Mouse (Mus musculus) embryonic stem cell, embryonic (primary cell): ENCODE measurements at regions not wholly inside any gene's neighbourhood (a gene's known extent, or its start where the extent isn't known, plus 50 kb on each side); places are given as distances from the start of the nearest gene placed in this dataset.
"Not testable (repeated sequence)": the region's sequence is repeated elsewhere in the genome, so short reads cannot be mapped to it uniquely, and the experiment has no call there.

Source experiments
- CTCF ChIA-PET, 4 experiments: fragments of 300-600 bp in 2 of 4; fragments of 350-600 bp in 2 of 4; sonication (Branson Sonifier 250); formaldehyde crosslinking; loops; one replicate each; lab custom pipeline; 2022; ENCODE audit warnings: inconsistent platforms in 2 of 4; lab: Charles Lee
- POLR2A ChIA-PET, 4 experiments: fragments of 300-600 bp in 2 of 4; fragments of 350-600 bp in 2 of 4; sonication (Branson Sonifier 250); formaldehyde crosslinking; loops; one replicate each; lab custom pipeline; 2022; ENCODE audit warnings: antibody characterized with exemption in 4 of 4, inconsistent platforms in 1 of 4; lab: Charles Lee

DNA sequence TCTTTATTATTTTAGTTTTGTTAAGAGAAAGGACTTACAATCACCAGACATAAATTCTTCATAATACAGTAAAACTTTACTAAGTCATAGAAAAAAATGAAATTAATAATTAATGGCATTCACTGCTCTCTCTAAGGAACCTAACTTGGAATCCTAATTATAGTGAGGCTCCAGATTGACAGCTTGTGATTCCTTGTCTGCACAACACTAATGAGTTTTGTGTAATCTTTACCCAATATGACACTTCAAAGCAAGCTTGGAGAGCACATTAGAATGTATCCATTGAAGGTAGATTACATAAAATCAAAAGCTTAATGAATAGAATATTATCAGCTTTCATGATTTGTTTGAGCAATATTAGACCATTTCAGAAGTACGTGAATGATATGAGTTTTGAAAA lies 1914.7 kb downstream of the Efna5 start:
- ChIA-PET CTCF (interaction anchor here in 1 of 4 experiments (0.6 kb wide), 1 partner anchor 12 kb away, joined by 3 read pairs; no protein-coding TSS in a partner anchor), POLR2A (no interaction called here)

GRCm38 (mm10) chr17:60965660-60966059 lies 1915.5 kb downstream of the Efna5 start:
- ChIA-PET CTCF (no interaction called here), POLR2A (no interaction called here)

DNA sequence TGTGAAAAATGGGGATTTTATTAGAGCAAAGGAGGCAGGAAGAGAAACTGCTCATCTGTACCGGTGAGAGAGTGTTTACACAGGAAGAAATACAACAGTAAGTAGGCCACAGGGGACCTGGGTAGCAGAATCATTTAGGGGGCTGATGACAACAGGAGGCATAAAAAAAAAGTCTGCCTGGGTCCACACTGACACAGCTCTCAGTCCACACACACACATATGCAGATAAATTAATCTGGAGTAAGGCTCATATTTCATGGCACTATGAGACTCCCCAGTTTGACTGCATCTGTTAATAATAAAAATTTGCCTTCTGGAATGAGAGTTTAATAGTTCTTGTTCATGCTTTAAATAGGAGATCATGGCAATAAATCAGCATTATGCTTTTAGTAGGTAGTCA lies 1929.7 kb downstream of the Efna5 start:
- ChIA-PET CTCF (no interaction called here), POLR2A (no interaction called here)

GRCm38 (mm10) chr17:60937754-60938508 lies 1924.8 kb upstream of the Nudt12 start:
- POLR2A ChIA-PET: no interaction called here
- CTCF ChIA-PET: no interaction called here

DNA sequence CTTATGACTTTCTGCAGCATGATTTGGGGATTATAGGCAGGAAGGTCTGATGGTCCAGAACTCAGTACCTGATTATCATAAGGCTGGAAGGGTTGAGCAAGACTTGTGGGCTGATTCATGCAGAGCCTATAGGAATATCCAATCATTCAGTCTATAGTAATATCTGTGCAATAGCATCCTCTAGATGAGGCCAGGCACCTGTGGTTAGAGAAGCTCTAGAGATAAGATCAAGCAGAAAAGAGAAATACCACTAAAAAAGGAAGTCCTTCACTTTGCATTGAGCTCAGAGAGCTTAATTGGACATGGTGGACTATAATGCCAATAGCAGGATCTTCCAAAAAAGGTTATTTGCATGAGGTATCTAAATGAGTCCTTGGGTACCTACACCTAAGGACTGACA lies 1921.1 kb upstream of the Nudt12 start:
- POLR2A ChIA-PET: no interaction called here
- CTCF ChIA-PET: no interaction called here

DNA sequence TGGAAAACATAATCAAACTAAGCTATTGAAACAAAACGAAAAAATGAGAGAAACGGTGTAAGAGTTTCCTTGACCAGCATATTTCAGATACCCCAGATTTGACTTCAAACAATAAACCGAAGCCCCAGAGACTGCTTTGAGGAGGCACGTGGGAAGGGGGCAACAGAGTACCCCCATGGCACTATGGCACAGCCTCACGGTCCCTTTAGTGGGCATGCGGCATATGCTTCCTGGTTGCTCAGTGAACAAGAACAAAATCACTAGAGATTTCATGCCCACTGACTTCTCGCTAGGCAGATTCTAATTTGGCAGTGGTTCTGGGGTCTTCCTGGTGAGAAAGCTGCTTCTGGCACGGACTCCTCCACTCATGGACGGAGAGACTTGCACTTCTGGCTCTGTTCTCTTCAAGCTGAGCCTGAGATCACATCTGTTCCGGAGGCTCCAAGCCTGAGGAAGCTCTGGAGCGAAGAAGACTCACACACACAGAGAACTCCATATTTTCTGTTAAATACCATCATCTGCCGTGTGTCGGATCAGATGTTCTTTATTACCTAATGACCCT lies 1912.7 kb upstream of the Nudt12 start:
- ChIA-PET POLR2A (no interaction called here), CTCF (no interaction called here)

- POLR2A ChIA-PET, CTCF ChIA-PET: not testable (repeated sequence)
These were observed 1869.5 kb upstream of the Nudt12 start for GRCm38 (mm10) chr17:60882721-60883120.

GRCm38 (mm10) chr17:60857445-60857844 lies 1844.3 kb upstream of the Nudt12 start:
- CTCF ChIA-PET: no interaction called here
- POLR2A ChIA-PET: no interaction called here

- CTCF ChIA-PET: no interaction called here
- POLR2A ChIA-PET: no interaction called here
These were observed 1841.5 kb upstream of the Nudt12 start for GRCm38 (mm10) chr17:60854659-60855058.

DNA sequence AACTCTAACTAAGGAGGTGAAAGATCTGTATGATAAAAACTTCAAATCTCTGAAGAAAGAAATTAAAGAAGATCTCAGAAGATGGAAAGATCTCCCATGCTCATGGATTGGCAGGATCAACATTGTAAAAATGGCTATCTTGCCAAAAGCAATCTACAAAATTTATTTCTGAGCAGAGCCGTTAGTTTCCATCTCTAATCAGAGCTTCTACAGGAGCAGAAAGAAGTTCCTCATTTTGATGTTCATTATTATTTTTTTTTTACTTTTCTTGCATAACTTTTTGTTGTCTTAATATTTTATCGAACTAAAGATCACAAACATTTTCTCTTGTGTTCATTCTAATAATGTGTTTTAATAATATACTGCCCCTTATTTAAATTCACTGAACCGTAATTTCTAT lies 1825.6 kb upstream of the Nudt12 start:
- POLR2A ChIA-PET, CTCF ChIA-PET: not testable (repeated sequence)

GRCm38 (mm10) chr17:60832531-60832930 lies 1819.4 kb upstream of the Nudt12 start:
- ChIA-PET POLR2A (no interaction called here), CTCF (no interaction called here)

DNA sequence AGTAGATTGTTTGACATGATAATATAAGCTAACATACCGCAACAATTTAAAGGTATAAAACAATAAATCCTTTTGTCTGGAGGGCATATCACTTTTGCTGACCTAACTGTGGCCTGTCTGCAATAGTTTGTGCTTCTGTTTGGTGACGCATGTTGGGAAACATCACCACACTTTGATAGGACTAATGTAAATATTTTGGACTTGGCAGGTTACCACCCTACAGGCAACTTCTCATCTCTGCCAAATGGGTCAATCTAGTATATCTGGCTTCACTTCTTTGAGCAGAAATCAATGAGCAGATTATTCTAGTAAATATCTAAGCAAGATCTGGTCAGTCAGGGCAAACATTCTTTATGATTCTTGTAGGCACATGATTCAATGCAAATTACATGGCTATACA lies 1817.3 kb upstream of the Nudt12 start:
- ChIA-PET CTCF (no interaction called here), POLR2A (no interaction called here)

- ChIA-PET CTCF (no interaction called here), POLR2A (no interaction called here)
These were observed 1791.7 kb upstream of the Nudt12 start for GRCm38 (mm10) chr17:60804715-60805449.

GRCm38 (mm10) chr17:60762270-60762669 lies 1749.1 kb upstream of the Nudt12 start:
- POLR2A ChIA-PET: no interaction called here
- CTCF ChIA-PET: no interaction called here

GRCm38 (mm10) chr17:60761100-60761499 lies 1747.9 kb upstream of the Nudt12 start:
- CTCF ChIA-PET: no interaction called here
- POLR2A ChIA-PET: no interaction called here

DNA sequence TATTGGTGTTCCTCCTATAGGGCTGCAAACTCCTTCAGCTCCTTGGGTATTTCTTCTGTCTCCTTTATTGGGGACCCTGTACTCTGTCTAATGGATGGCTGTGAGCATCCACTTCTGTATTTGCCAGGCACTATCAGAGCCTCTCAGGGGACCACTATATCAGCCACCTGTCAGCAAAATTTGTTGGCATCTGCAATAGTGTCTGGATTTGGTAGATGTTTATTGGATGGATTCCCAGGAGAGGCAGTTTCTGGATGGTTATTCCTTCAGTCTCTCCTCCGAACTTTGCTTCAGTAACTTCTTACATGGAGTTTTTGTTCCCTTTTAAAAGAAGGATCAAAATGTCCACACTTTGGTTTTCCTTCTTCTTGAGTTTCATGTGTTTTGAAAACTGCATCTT lies 1729.7 kb upstream of the Nudt12 start:
- ChIA-PET POLR2A (no interaction called here), CTCF (no interaction called here)

DNA sequence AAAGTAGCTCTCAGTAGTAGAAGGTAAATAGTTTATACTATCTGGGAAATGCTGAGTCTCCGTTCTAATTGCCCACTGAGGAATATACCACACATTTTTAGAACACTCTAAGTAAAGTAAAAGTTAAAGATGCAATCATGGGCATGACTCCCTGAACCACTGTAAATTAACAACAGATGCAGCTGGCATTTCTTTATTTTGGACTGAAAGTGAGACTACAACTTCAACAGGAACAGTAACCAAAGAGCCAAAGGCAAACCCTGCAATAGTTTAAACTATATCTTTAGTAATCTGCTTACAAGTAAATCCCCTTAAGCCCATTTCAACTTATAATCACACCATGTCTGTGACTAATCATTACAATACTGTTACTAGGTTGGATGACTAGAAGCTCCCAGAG lies 1725.0 kb upstream of the Nudt12 start:
- POLR2A ChIA-PET: no interaction called here
- CTCF ChIA-PET: no interaction called here

- ChIA-PET CTCF (no interaction called here), POLR2A (no interaction called here)
These were observed 1707.0 kb upstream of the Nudt12 start for GRCm38 (mm10) chr17:60720138-60720537.

GRCm38 (mm10) chr17:60717931-60718621 lies 1704.9 kb upstream of the Nudt12 start:
- ChIA-PET CTCF (no interaction called here), POLR2A (no interaction called here)

DNA sequence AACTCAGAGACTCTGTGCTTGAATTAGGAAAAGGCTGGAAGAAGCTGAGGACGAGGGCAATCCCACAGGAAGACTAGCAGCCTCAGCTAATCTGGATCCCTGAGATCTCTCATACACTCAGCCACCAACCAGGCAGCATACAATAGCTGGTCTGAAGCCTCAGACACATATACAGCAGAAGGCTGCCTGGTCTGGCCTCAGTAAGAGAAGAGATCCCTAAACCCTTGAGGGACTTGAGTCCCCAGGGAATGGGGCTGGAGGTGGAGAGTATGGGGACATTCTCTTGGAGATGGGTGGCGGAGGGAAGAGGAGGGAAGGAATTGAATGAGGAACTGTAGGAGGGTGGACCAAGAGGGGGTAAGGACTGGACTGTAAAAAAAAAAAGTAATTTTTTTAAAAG lies 1704.3 kb upstream of the Nudt12 start:
- POLR2A ChIA-PET: no interaction called here
- CTCF ChIA-PET: no interaction called here
